Mouse (Mus musculus) thymus, adult 2 months (tissue): ENCODE results near the gene 9530077C05Rik. TPM values are rescaled to one million over a fixed set of nuclear protein-coding genes. Genes with fewer than 3 reads are reported as not detected.

Source experiments
- DNase-seq: peaks from one replicate; pipeline ENCODE4 v3.0.0; 2021
- H3K27ac ChIP-seq: fragments of 200-500 bp; 2 replicates; pipeline ENCODE4 v1.5.1; 2012; ENCODE audit warnings: low read length, control low read depth; ENCODE audit not compliant: control insufficient read depth, insufficient read depth
- H3K27me3 ChIP-seq: fragments of 200-500 bp; 2 replicates; pipeline ENCODE4 v1.6.1; 2012; ENCODE audit warnings: mild to moderate bottlenecking, low read length, moderate library complexity, mixed read lengths; ENCODE audit not compliant: control insufficient read depth, insufficient read depth
- H3K36me3 ChIP-seq: fragments of 200-500 bp; 2 replicates; pipeline ENCODE4 v1.6.1; 2012; ENCODE audit warnings: mild to moderate bottlenecking, low read length, moderate library complexity; ENCODE audit not compliant: control insufficient read depth, insufficient read depth
- H3K4me1 ChIP-seq: fragments of 200-500 bp; replicated peaks from 2 replicates; pipeline ENCODE4 v1.6.1; 2012; ENCODE audit warnings: low read length; ENCODE audit not compliant: control insufficient read depth, insufficient read depth
- H3K4me3 ChIP-seq: fragments of 200-500 bp; 2 replicates; pipeline ENCODE4 v1.5.1; 2012; ENCODE audit warnings: mild to moderate bottlenecking, low read length, control low read depth, moderate library complexity; ENCODE audit not compliant: control insufficient read depth, insufficient read depth
- CTCF ChIP-seq: fragments of 200-500 bp; IDR thresholded peaks from 2 replicates; pipeline ENCODE4 v1.5.1; 2012; ENCODE audit warnings: mild to moderate bottlenecking, control low read depth, low read length, moderate library complexity, borderline replicate concordance; ENCODE audit not compliant: control insufficient read depth, poor library complexity, insufficient read depth; ENCODE audit errors: extremely low read depth
- POLR2A ChIP-seq: fragments of 200-500 bp; IDR thresholded peaks from 2 replicates; pipeline ENCODE4 v1.6.1; 2012; ENCODE audit warnings: mild to moderate bottlenecking, low read length, control low read depth, moderate library complexity; ENCODE audit not compliant: control insufficient read depth, poor library complexity, insufficient read depth; ENCODE audit errors: extremely low read depth
- WGBS: fragments of 180-500 bp; shearing (Covaris S2); methylation state at CpG from one replicate; pipeline ENCODE4 v1.1.7; 2018; 5-methylcytosine and 5-hydroxymethylcytosine counted together
- polyA plus RNA-seq: library from polyadenylated mRNA; depleted of rRNA; stranded (reverse); fragments of >200 nt; gene quantifications from 2 replicates; pipeline ENCODE4 v1.2.3, GENCODE M21; 2012

The 9530077C05Rik gene
- polyA plus RNA-seq, 1 experiment, result 2.1 TPM

DNA sequence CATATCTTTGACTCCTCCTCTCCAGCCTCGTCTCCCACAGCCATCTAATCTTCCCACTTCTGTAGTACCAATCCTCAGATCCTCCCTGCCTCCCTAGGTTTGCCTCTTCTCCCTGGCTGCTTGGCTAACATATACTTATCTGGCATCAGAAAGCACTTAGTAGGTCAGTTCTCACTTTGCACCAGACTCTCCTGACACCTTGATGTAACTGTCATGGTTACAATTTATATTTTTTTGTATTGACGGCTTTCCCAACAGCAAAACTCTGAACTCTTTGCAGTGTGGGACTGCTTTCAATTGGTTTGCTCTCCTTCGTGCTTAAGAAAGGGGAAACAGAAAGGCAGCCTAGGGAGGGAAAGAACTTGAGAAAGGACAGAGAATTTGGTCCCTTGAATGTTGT is 4.9 kb downstream of the 9530077C05Rik start:
- Histone ChIP-seq H3K36me3 (no peaks in the 10 kb centered on the region), H3K27me3 (no peaks in the 10 kb centered on the region), H3K4me3 (no peak overlapping the region), H3K4me1 (peaks cover 3% of the 10 kb centered on the region), H3K27ac (no peak overlapping the region)
- TF ChIP-seq CTCF (no peak), POLR2A (no peak)
- DNase-seq, result no peak
- 90% methylated on average over 3 of the region's 3 CpGs for WGBS

DNA sequence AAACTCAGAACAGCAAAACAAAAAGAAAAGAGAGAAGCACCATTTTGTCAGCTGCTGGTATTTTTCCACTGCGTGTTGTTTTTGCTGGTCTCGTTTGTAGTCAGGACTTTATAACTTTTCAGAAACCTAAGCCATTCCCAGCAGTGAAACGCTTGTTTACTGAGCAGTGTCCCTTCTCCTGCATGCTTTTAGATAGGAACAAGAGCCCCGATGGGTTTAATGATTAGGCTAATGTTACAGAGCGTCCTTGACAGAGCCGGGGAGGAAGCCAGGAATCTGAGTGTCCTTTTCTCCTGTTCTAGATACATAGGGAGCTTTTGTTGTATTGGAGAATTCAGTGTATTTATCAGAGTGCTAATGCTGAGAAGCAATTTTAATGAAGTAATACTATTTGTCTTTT is 6.2 kb downstream of the 9530077C05Rik start:
- Histone ChIP-seq H3K36me3 (no peaks in the 10 kb centered on the region), H3K4me1 (no peaks in the 10 kb centered on the region), H3K27ac (no peak overlapping the region), H3K4me3 (no peak overlapping the region), H3K27me3 (no peaks in the 10 kb centered on the region)
- TF ChIP-seq POLR2A, result no peak
- no peak for TF ChIP-seq CTCF
- no peak for DNase-seq
- 90% methylated on average over 6 of the region's 6 CpGs for WGBS

DNA sequence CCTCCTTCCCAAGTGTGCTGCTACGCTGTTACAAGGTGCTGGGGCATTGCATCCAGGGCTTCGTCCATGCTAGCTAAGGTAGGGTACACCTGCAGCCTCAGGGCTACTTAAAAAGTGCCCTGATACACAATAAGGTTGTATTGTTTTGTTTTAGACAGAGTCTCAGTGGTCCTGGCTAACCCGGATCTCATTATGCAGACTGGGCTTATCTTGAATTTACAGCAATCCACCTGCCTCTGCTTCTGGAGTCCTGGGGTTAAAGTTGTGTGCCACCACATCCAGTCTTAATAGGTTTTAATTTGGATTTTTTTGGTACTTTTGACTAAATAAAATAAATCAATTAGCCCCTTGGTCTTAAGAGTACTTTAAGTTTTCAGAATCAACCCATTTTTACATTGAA is 8.6 kb downstream of the 9530077C05Rik start:
- WGBS, result 98% methylated on average over 3 of the region's 3 CpGs

DNA sequence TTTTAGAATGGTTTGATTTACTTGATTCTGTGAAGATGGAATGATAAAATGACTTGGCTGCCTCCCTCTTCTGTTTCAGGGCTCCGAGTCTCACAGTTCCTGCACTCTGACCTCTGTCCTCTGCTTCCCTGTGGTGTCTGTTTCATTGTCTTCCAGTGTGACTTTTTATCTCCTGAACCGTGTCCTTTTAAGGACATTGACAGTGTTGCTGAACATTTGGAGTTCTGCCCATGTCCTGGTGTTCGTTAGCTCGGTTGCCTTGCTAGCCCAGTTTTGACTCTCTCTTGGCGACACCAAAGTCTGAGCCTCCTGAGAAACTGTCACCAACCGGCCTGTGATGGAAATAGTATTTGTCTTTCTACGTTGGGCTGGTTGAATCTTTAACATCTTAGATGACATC is 9.2 kb downstream of the 9530077C05Rik start:
- H3K36me3 ChIP-seq, result no peaks in the 10 kb centered on the region
- no peaks in the 10 kb centered on the region for H3K4me1 ChIP-seq
- TF ChIP-seq CTCF, result no peak
- TF ChIP-seq POLR2A, result no peak
- DNase-seq, result no peak
- whole genome bisulfite sequencing, result 91% methylated on average over 7 of the region's 7 CpGs
- no peaks in the 10 kb centered on the region for H3K27me3 ChIP-seq
- no peak overlapping the region for H3K4me3 ChIP-seq
- H3K27ac ChIP-seq, result no peak overlapping the region

More for the DNA sequence above, 8.6 kb downstream of the 9530077C05Rik start:
- Histone ChIP-seq H3K27ac (no peak overlapping the region), H3K36me3 (no peaks in the 10 kb centered on the region), H3K4me3 (no peak overlapping the region), H3K27me3 (no peaks in the 10 kb centered on the region), H3K4me1 (no peaks in the 10 kb centered on the region)
- no peak for DNase-seq
- no peak for TF ChIP-seq POLR2A

DNA sequence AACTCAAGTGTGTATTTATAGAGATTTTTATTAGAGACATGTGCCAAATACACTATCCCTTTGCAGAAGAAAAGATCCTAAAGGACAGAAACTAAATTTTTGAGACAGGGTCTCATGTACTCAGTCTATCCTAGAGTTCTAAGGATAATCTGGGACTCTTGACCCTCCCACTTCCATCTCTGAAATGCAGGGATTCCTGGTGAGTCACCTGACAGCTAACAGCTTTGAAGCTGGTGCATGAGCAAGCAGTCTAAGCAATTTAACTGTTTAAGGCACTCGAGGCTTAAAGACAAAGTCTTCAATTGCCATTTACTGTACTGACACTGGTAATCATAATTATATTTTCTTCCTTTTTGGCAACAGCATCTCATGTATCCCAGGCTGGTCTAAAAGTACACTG is 11.2 kb downstream of the 9530077C05Rik start:
- DNase-seq, result no peak
- H3K4me1 ChIP-seq, result no peaks in the 10 kb centered on the region
- H3K4me3 ChIP-seq, result no peak overlapping the region
- TF ChIP-seq POLR2A (no peak), CTCF (no peak)
- H3K27me3 ChIP-seq, result no peaks in the 10 kb centered on the region
- WGBS, result 87% methylated on average over 1 of the region's 1 CpGs
- H3K27ac ChIP-seq, result no peak overlapping the region
- H3K36me3 ChIP-seq, result no peaks in the 10 kb centered on the region

DNA sequence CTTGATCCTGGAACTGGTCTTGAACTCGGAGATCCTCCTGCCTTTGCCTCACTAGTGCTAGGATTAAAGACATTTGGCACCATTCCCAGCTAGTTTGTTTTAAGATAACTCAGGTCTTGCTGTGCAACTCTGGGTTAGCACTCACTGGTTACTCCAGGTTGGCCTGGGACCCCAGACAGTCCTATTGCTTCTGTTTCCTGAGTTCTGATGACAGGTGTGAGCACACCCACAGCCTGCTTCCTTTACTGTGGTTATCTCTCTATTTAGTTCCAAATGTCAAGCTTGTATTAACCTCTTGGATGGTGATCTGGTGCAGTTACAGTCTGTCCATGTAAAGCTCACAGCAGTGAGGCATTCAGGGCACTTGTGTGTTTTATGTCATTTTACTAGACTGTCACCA is 12.2 kb downstream of the 9530077C05Rik start:
- 50% methylated on average over 1 of the region's 1 CpGs for WGBS
- H3K27ac ChIP-seq, result no peak overlapping the region
- DNase-seq, result no peak
- no peaks in the 10 kb centered on the region for H3K27me3 ChIP-seq
- no peaks in the 10 kb centered on the region for H3K36me3 ChIP-seq
- H3K4me3 ChIP-seq, result no peak overlapping the region
- H3K4me1 ChIP-seq, result peaks cover 2% of the 10 kb centered on the region; the same call in 1 of the 2 replicates
- no peak for TF ChIP-seq POLR2A
- no peak for TF ChIP-seq CTCF

DNA sequence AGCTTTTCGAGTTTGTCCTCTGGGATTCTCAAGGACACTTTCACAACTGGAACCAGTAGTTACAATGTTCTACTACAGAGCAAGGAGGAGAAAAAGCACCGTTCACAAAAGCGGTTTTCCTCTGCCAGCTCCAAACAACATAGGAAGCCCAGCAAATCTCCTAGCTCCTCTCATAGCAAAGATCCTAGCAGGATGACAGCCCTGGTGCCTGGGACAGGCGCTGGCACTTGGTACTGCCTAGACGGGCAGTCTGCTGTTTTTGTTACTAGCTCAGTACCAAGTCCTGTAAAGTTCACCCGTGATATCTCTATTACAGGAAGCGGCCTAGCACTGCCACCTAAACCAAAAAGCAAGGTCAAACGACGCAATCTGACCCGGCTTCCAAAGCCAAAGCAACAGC is 12.9 kb downstream of the 9530077C05Rik start:
- no peak for DNase-seq
- TF ChIP-seq POLR2A (no peak), CTCF (no peak)
- WGBS, result 80% methylated on average over 10 of the region's 10 CpGs
- Histone ChIP-seq H3K27me3 (no peaks in the 10 kb centered on the region), H3K4me3 (no peak overlapping the region), H3K27ac (no peak overlapping the region), H3K4me1 (peaks cover 5% of the 10 kb centered on the region; the same call in 1 of the 2 replicates), H3K36me3 (no peaks in the 10 kb centered on the region)
